Mouse (Mus musculus) adrenal gland, postnatal 36 days (tissue): ENCODE results near the gene Dtymk. TPM values are rescaled to one million over a fixed set of nuclear protein-coding genes. Genes with fewer than 3 reads are reported as not detected.
"Not testable (repeated sequence)": the region's sequence is repeated elsewhere in the genome, so short reads cannot be mapped to it uniquely, and the experiment has no call there.

Source experiments
- DNase-seq, 2 experiments: peaks; one replicate each; pipeline ENCODE4 v3.0.0; 2021; ENCODE audit warnings: mixed read lengths in 1 of 2
- total RNA-seq, 2 experiments: library from RNA; stranded (reverse); gene quantifications; 2 replicates each; pipeline ENCODE4 v1.2.3; 2021

Gene Dtymk
- total RNA-seq, 2 experiments from 2014 or later, result 63.7 to 70.9 TPM

DNA sequence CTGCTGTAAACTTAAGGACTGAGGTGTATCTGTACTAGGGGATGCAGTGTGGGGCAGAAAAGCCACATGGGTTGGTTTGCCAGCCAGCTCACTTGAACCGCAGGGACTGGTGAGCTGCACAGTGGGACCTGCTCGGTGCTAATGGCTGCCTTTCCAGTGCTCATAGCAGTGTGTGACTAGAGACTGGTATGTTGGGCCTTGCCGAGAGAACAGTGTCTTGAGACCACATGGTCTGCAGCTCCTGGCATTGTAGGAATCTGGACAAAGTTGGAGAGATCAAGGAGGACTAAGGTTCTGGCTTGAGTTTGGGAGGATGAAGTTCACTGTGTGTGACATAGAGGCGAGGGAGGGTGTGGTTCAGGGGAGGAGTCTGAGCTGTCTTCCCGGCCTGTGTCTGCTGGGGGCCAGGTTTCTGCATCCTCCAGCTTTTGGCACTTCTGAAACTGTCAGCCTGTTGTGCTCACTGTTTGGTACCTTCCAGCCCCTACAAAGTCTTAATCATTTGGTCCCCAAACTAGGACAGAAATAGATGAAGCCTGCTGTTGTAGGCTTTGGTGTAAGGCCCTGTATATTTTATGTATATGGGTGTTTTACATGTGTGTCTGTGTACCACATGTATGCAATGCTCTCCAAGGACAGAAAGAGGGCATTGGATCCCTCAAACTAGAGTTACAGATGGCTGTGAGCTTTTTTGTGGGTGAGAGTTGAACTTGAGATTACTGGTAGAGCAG is 3.7 kb upstream of the Dtymk start:
- DNase-seq, result no peak

DNA sequence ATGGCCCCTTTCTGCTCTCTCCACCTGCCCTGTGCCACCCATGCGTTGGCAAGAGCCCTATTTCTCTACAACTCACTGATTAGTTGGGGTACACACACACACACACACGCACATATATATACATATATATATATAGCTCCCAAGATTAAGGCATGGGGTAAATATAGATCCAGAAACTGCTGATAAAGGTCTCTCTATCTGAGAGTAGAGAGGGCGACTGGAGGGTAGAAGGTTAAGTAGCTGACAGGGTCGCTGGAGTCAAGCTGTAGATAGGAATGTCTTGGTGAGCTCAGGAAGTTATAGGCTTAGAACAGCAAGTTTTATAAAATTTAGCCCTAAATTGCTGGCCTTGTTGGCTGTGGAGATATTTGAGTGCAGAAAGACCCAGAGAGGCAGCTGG is 3.1 kb upstream of the Dtymk start:
- DNase-seq, result no peak

DNA sequence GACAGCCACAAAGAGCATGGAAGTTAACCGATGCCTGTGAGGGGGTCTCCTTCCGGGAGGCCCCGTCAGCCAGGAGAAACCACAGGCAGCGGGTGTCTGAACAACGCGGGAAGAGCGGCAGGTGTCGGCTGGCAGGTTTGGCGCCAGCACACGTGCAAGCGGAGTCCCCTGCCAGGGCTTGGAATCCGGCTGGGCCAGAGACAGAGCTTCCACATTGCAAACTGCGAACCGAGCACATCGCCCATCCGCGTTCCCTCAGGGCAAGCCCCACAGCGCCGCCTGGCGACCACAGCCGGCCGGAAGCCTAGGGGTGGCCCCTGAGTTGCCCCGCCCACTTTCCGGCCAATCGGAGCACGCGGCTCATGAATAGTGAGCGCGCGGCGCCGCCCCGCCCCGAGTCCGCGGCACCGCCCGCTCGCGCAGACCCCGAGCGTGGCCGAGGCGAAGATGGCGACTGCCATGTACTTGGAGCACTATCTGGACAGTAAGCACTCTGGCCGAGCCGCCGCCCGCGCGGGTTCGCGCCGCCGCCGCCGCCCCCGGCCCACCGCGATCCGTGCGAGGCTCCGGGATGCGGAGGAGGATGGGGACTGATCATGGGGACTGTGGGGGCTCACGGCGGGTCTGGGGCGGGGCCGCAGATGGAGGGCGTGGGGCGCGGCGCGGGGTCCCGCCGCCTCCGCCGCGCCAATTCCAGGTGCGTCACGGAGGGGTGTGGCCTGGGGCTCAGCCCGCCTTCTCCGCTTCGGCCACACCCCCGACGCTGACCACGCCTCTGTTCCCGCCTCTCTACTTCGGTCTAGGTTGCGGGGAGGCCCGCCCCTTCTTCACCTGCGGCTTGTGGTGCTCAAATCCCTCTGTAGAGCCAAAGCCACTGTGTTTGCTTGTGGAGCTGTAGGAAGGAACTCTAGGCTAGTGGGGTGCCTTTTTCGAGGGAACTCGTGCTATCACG is 2.1 kb upstream of the Dtymk start, which contains the start of gene Ing5:
Gene Ing5 (plus strand): TSS at position 410 of the 952 bp plus-strand sequence.
- DNase-seq, result peak; percentile 100

DNA sequence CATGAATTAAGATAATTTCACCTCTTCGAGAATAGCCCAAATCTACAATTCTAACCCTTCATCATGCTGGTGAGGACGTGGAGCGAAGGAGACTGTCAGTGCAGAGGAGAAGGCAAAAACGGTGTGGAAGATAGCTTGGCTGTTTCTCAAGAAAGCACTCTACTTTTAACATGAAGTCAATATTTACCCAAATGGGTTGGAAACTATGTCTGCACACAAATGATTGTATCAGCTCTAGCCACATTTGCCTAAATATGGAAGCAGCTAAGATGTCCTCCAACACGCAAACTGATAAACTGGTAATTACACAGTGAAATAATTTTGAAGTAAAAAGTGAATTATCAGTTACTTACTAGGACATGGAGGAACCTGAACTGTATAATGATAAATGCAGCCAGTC is 1.0 kb upstream of the Dtymk start:
- no peak for DNase-seq

DNA sequence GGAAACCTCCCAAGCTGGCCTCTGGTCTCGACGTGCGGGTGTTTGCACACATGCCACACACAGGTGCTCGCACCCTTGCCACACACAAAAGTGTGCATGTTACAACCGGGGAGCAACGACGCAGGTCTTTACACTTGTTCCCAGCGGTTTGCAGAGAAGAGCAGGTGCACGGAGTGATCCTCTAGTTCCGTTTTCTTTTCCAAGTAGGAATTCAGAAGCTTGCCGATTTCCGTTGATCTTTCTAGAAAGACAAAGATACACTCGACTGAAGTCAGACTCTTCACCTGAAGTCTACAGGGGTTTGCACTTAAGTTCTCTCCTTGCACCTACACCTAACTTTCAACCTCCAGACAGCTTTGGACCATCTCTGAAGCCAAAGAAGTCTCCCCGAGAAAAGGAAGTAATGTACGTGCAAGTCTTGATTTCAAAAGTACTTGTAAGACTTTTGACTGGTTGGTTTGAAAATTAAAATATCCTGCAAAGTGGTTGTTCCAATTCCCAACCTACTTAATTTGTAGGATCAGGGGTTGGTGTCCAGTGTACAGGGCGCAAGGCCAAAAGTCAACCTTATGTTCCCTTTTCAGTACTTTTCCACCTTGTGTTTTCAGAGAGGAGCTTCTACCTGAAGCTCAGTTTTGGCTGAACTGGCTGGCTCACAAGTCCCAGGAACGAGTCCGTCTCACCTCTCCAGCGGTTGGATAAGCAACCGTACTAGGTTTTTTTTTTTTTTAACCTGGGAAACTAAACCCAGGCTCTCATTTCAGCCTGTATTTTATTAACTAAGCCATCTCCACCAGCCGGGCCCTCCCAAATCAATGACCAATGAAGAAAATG is 847 bp downstream of the Dtymk start:
- no peak for DNase-seq

DNA sequence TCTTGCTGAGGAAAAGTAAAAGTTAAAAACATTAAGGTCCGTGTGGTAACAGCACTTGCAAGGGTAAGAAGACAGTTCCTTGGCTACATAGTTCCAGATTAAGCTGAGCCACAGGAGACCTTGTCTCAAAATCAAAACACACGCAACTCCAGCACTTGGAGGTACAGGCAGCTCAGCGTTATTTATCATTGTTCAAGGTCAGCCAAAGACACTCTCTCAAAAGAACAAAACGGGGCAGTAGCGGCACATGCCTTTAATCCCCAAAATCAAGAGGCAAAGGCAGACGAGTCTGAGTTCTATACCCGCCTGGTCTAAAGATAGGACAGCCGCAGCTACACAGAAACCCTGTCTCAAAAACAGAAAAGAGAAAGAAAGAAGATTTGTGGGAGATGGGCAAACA is 5.8 kb downstream of the Dtymk start:
- peak; percentile 32 to 50 for DNase-seq

DNA sequence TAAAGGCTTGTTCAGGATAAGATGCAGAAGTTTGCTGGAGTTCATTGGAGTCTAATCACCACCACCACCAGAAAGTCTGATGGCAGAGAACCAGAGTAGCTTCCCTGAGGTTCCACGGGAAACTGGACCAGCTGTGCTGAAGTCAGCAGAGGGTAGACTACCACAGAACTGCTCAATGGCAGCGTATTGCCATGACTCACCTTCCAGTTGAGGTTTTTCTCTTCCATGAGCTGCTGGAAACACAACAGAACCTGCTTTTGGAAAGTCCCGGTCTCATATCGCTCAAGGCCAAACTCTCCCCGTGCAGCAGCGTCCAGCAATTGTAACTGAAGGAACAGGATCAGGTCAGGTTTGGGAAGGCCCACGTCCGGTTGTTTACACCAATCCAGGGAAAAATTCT is 7.2 kb downstream of the Dtymk start:
- peak; percentile 33 to 37 for DNase-seq

DNA sequence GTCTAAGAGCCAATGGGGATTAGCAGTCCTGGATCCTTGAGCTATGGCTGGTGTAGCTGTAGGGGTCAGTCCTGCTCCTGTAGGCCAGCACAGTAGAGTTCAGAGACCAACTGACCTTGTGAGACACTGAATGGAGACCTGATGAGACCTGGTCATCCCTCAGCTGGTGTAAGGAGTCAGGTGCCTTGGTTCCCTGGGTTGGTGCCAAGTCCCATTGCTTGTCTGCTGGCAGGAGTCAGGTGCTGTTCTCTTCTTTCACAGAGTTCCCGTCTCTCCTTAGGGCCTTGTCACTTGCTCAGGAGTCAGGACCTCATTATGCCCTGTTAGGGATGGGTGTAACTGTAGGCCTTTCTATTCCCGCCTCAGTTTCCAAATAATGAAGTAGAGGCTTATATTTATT is 14.8 kb downstream of the Dtymk start:
- DNase-seq, result no peak

DNA sequence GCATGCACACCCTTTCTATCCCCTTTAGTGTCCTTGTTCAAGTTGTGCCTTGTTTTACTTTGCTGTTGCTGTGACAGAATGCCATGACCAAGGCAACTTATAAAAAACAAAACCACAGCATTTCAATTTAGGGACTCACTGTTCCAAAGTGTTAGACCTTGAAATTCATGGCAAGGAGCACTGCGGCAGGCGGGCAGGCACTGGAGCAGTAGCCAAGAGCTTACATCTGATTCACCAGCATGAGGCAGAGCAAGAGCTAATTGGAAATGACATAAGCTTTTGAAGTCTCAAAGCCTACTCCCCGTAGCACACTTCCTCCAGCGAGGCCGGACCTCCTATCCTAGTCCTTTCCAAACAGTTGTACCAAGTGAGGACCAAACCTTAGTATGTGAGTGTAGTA is 25.0 kb downstream of the Dtymk start:
- DNase-seq, result peak; percentile 27 to 45

DNA sequence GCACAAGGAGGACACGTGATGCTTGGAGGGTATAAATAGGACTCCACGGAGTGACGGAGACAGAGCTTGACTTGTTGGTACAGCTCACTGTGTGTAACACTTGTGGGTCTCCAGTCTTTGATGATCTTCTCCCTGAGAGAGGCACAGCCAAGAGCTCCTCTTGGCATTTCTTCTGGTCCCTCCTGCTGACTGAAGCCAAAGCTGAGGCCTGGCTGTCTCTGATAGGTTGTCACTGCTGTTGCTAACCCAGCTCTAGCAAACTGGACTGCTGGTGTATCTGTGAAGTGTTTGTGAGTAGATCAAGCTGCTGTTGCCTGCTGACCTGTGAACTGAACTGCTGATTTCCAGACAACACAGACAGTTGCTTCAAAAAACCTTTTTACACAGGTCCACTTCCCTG is 31.8 kb downstream of the Dtymk start:
- no peak for DNase-seq

DNA sequence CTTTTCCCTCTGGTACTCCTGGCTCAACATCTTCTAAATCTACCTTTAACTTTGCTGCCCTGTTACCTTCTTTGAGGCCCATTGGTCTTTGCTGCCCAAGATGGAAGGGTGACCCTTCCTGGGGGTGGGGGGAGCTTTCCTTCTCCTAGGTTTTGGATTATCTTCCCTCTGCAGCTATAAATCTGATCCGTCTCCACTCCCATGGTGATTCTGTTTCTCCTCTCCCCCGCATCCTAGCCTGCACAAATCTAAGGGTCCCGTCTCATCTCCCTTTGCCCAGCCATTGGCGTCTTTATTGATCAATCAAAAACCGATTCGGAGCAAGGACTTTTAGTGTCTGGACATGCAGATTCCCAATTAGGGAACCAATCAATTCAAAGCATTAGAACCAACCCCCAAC is 34.1 kb downstream of the Dtymk start:
- DNase-seq, result no peak

DNA sequence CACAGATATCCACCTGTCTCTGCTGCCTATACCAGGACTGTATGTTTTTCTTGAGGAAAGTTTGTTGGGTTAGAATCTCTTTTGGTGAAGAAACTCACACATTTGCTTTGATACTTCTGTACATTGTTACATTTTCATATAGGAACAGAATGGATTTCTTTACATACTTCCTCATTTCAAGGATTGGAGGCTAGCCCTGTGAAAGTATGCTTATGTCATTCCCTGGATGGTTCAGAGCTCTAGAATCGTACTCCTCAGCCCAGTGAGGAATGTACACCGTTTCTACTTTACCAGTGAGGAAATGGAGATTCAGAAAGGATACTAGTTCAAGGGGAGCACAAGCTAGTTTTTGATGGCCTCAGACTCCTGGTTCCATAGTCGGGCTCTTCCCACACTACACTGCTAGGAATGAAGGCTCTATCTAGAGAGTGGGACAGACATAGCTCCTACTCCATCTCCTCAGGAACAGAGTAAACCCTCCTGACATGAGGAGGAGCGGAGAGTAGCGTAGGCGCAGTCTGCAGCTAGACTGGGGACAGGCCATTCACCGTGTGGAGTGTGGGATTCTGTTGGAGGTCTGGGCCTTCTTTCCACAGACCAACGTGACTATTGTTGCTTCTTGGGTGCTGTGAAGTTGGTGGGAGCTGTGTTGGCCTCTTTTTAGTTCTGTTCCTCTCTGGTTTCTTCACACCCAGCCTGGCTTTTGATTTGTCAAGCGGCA is 36.7 kb downstream of the Dtymk start:
- DNase-seq, result no peak

DNA sequence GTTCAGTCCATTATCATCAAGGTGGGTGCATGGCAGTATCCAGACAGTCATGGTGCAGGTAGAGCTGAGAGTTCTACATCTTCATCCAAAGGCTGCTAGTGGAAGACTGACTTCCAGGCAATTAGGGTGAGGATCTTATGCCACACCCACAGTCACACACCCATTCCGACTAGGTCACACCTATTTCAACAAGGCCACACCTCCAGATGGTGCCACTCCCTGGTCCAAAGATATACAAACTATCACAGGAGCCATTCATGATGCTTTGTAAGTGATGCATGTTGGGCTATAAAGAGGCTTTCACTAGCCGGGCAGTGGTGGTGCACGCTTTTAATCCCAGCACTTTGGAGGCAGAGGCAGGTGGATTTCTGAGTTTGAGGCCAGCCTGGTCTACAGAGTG is 38.2 kb downstream of the Dtymk start:
- DNase-seq, result not testable (repeated sequence)

DNA sequence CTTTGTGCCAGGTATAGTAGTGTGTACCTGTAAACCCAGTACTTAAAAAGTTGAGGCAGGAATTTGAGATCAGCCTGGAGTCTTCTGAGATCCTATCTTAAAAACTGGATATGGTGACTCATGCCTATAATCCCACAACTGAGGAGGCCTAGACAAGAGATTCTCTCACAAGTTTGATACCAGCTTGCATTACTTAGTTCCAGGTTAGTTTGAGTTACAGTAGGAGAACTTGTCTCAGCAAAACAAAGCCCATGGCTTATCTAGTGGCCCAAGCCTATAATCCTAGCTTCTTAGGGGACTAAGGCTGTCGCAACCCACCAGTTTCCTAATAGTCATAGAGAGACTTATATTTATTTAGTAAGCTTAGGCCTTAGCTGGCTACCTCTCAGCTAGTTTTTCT is 41.7 kb downstream of the Dtymk start:
- no peak for DNase-seq

DNA sequence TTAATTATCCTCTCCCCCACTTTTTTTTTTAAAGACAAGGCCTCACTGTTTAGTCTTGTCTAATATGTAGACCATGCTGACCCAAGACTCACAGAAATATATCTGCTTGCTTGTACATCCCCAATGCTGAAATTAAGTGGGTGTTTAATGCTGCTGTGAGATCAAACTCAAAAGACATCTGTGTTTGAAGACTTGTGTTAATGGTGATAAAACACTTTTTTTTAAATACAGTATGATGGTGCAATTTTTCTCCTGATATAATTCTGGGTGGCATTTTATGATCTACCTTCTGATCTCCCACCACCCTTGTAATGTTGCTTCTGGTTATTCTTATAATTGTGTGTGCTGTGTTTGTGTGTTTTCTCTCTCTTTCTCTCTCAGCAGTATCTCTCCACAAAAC is 45.6 kb downstream of the Dtymk start:
- no peak for DNase-seq

DNA sequence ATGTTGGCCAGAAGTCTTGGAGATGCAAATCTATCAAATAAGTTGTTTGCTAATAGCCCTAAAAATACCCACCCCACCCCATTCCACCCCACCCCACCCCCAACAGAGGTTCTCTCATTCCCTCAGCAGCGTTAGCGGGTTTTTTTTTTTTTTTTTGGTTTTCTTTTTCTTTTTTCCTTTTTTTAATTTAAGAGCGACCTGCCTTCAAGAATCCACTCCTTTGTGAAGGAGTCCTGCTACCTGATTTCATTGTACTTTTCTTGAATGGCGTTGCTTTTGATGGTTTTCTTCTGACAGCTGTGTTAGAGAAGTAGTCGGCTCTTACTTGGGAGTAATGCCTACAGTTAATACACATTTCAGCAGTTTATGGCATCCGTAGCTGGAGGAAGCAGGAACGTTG is 46.1 kb downstream of the Dtymk start:
- no peak for DNase-seq

DNA sequence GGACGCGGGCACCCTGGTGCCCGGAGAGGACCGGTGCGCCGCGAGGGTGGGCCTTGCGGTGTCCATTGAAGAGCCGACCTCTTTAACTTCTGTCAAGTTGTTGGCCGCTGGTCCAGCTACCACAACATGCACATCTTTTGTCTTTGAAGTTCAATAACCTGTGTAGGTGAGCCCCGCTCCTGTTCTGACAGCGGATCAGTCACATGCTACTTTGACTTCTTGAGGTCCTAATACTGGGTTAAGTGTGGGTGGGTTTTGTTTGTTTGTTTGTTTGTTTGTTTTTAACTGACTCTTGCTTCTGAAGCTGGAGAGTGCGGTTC is 46.5 kb downstream of the Dtymk start:
- DNase-seq, result no peak

DNA sequence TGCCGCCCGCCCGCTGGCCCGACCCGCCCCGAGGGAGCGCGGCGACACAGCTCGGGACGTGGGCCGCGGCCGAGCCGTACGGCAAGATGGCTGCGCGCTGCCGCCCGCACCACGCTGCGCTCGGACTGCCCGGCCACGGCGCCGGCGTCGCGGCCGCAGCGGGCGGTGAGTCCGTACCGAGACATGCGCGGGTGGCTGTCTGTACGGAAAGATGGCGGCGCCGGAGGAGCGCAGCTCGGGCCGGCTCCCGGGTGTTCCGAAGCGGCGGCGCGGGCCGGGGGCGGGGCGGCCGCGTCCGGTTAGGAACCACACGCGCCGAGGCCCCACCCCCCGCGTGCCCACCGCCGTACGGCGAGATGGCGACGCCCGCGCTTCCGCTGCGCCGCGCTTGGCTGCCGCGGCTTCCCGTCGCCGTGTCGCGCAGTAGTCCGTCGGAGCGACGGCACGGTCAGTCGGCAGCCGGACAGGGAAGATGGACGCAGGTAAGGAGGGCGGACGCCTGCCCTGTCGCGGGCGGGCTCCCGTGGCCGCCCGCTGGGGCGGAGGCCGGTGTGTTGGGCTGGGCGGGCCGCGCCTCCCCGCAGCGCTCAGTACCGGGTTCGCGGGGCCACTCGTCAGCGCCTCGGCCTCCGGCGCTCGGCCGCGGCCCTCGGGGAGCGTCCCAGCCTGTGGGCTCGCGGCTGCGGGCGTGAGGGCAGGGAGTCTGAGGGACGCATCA is 47.0 kb downstream of the Dtymk start, which contains the start of gene Thap4:
Gene Thap4 (minus strand): TSS at position 292 of the 718 bp plus-strand sequence.
- peak; percentile 95 to 99 for DNase-seq

DNA sequence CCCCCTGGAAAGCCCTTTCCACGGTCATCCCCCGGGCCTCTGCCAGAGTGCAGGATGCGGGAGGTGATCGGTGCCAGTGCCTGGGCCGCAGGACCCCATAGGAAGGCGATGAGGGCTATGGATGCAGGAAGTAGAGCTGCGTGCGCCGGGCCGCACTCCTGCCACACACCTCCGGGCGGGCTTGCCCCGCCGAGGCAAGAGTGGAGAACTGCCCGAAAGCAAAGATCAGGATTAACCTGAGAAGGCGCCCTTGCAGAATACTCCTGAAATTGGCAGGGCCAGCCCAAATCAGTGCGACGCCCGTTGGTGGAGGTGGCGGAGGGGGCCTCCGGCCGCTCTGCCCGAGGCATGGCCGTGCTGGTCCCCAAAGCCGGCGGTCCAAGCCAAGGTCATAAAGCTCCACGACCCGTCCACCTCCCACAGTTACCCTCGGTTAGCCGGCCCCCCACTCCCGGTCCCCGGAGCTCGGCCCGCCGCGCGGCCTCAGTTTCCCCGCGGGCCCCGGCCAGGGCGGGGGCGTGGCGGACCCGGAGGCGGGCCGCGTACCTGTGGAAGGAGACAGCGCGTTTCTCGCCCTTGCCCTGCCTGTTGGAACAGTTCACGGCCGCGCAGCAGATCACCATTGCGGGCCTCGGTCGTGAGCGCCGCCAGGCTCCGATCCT is 47.7 kb downstream of the Dtymk start:
- DNase-seq, result peak; percentile 49 to 59

DNA sequence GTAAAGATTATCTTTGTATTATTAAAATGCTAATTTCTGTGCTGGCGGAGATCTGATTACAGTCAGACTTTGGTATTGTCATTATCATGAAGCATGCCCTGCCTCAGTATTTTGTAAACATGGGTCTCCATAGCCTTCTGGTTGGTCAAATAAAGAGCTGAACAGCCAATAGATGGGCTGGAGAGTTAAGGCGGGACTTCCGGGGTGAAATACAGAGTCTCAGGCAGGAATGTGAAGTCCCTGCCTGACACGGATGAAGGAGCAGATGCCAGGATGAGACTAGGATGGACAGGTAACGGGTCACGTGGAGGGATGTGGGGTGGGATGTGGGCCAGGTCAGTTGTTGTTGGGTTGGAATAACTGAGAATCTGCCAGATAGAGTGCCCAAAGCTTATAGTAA is 50.4 kb downstream of the Dtymk start, which contains the start of gene Atg4b:
Gene Atg4b (plus strand): TSS at position 211 of the 400 bp plus-strand sequence.
- no peak for DNase-seq
